Mouse (Mus musculus) testis, adult 2 months (tissue): ENCODE data around the gene Prkn. TPM values are rescaled to one million over a fixed set of nuclear protein-coding genes. Genes with fewer than 3 reads are reported as not detected.

ENCODE experiments used
- H3K27ac ChIP-seq: fragments of 200-500 bp; 2 replicates; pipeline ENCODE4 v1.5.1; 2012; ENCODE audit warnings: low read depth, low read length; ENCODE audit not compliant: control insufficient read depth, insufficient read depth
- H3K27me3 ChIP-seq: fragments of 200-500 bp; 2 replicates; pipeline ENCODE4 v1.6.1; 2012; ENCODE audit warnings: mild to moderate bottlenecking, low read length, moderate library complexity; ENCODE audit not compliant: control insufficient read depth, insufficient read depth
- H3K36me3 ChIP-seq: fragments of 200-500 bp; 2 replicates; pipeline ENCODE4 v1.6.1; 2012; ENCODE audit warnings: mild to moderate bottlenecking, low read length; ENCODE audit not compliant: control insufficient read depth, insufficient read depth
- H3K4me1 ChIP-seq: fragments of 200-500 bp; 2 replicates; pipeline ENCODE4 v1.6.1; 2012; ENCODE audit warnings: low read length; ENCODE audit not compliant: control insufficient read depth, insufficient read depth
- H3K4me3 ChIP-seq: fragments of 200-500 bp; 2 replicates; pipeline ENCODE4 v1.5.1; 2012; ENCODE audit warnings: low read depth, mild to moderate bottlenecking, low read length, moderate library complexity, mixed read lengths; ENCODE audit not compliant: control insufficient read depth
- CTCF ChIP-seq: fragments of 200-500 bp; IDR thresholded peaks from 2 replicates; pipeline ENCODE4 v1.5.1; 2012; ENCODE audit warnings: low read depth, mild to moderate bottlenecking, inconsistent platforms, low read length, moderate library complexity; ENCODE audit not compliant: control insufficient read depth, insufficient read depth, insufficient replicate concordance
- POLR2A ChIP-seq: fragments of 200-500 bp; IDR thresholded peaks from 2 replicates; pipeline ENCODE4 v1.6.1; 2012; ENCODE audit warnings: low read depth, mild to moderate bottlenecking, inconsistent platforms, low read length, moderate library complexity; ENCODE audit not compliant: control insufficient read depth
- polyA plus RNA-seq: library from polyadenylated mRNA; depleted of rRNA; stranded (reverse); fragments of >200 nt; gene quantifications from 2 replicates; pipeline ENCODE4 v1.2.3, GENCODE M21; 2012

Prkn gene
- polyA plus RNA-seq, 1 experiment: 13.2 TPM

- no peak overlapping the region for H3K27ac ChIP-seq
- no peak for TF ChIP-seq CTCF
- TF ChIP-seq POLR2A: no peak
- H3K4me3 ChIP-seq: no peak overlapping the region
Observed at GRCm38 (mm10) chr17:11972550-11972949, 1132.4 kb downstream of the Prkn start.

GRCm38 (mm10) chr17:11972969-11973787 is 1133.0 kb downstream of the Prkn start:
- no peaks in the 10 kb centered on the region for H3K27me3 ChIP-seq
- H3K4me3 ChIP-seq: no peak overlapping the region
- H3K27ac ChIP-seq: no peak overlapping the region
- H3K4me1 ChIP-seq: no peaks in the 10 kb centered on the region; the same call in 1 of the 2 replicates
- no peaks in the 10 kb centered on the region for H3K36me3 ChIP-seq
- TF ChIP-seq POLR2A (no peak), CTCF (no peak)

More at GRCm38 (mm10) chr17:11972550-11972949, 1132.4 kb downstream of the Prkn start:
- Histone ChIP-seq H3K4me1 (no peaks in the 10 kb centered on the region; the same call in 1 of the 2 replicates), H3K27me3 (no peaks in the 10 kb centered on the region), H3K36me3 (no peaks in the 10 kb centered on the region)

GRCm38 (mm10) chr17:11975062-11975607 is 1135.0 kb downstream of the Prkn start:
- Histone ChIP-seq H3K27me3 (no peaks in the 10 kb centered on the region), H3K27ac (no peak overlapping the region), H3K4me1 (no peaks in the 10 kb centered on the region; the same call in 1 of the 2 replicates), H3K36me3 (no peaks in the 10 kb centered on the region), H3K4me3 (no peak overlapping the region)
- no peak for TF ChIP-seq POLR2A
- TF ChIP-seq CTCF: peak; percentile 44; the same call in 1 of the 2 replicates

- no peaks in the 10 kb centered on the region for H3K36me3 ChIP-seq
- H3K27me3 ChIP-seq: no peaks in the 10 kb centered on the region
- H3K27ac ChIP-seq: no peak overlapping the region
- H3K4me1 ChIP-seq: no peaks in the 10 kb centered on the region; the same call in 1 of the 2 replicates
- H3K4me3 ChIP-seq: no peak overlapping the region
- TF ChIP-seq CTCF (no peak), POLR2A (no peak)
Observed at GRCm38 (mm10) chr17:11978260-11978821, 1138.2 kb downstream of the Prkn start.

- H3K4me3 ChIP-seq: no peak overlapping the region
- no peak overlapping the region for H3K27ac ChIP-seq
- no peaks in the 10 kb centered on the region for H3K4me1 ChIP-seq
- H3K36me3 ChIP-seq: no peaks in the 10 kb centered on the region
- no peak for TF ChIP-seq POLR2A
- TF ChIP-seq CTCF: no peak
- no peaks in the 10 kb centered on the region for H3K27me3 ChIP-seq
Observed at GRCm38 (mm10) chr17:11981666-11982065, 1141.5 kb downstream of the Prkn start.

- Histone ChIP-seq H3K27me3 (no peaks in the 10 kb centered on the region), H3K27ac (no peak overlapping the region), H3K4me1 (peaks cover 5% of the 10 kb centered on the region), H3K36me3 (no peaks in the 10 kb centered on the region), H3K4me3 (peak overlapping the region; percentile 7; the same call in 1 of the 2 replicates)
- TF ChIP-seq CTCF (no peak), POLR2A (no peak)
Observed at GRCm38 (mm10) chr17:11988110-11988837, 1148.1 kb downstream of the Prkn start.
